Mouse (Mus musculus): ENCODE data around the gene Dock9. TPM values are rescaled to one million over a fixed set of nuclear protein-coding genes. Genes with fewer than 3 reads are reported as not detected.

Gene Dock9
- total and polyA plus RNA-seq, 3 experiments: 19.8 to 25.7 (median 24.0) TPM

DNA sequence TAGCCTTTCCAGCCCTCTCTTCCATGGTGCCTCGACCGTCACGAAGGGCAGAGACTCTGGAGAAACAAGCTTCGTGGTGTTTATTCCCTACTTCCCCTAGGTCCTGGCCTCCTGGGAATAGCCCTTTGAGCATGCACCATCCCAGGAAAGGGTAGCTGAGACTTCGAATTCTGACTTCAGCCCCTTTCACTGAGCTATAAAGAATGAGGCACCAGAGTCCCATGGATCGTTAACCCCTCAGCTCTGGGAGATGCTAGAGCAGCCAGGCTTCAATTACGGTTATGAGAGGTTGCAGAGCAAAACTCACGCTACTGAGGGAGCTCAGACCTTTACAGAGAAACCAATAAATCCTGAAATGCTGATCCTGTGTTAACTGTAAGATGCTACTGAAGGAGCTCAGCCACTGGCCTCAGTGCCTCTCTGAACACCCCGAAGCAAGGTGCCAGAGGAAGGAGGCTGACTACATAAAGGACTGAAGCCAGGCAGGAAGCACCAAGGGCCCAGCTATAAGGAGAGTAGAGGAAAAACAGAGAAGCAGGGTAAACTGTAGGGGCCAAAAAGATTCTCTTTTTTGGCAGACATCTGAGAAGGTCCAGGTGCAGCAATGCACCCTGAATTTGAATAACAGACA lies 53.7 kb downstream of the Dock9 start:
- intact Hi-C loops (cut with DNase I): no loop called here
- H3K9ac ChIP-seq (ENCODE audit: low read depth, low read length): no peak overlapping the region
- no peaks in the 10 kb centered on the region for H3K27me3 ChIP-seq (ENCODE audit: control insufficient read depth, insufficient read depth, low read length)
- TF ChIP-seq CTCF (IDR thresholded peaks at IDR 0.05): no peak
- TF ChIP-seq POLR2A (IDR thresholded peaks at IDR 0.05; ENCODE audit: insufficient read depth, low read depth, low read length): no peak
- no peak for TF ChIP-seq EP300 (IDR thresholded peaks at IDR 0.05; ENCODE audit: insufficient read depth, low read depth, low read length)
- H3K36me3 ChIP-seq (ENCODE audit: control insufficient read depth, insufficient read depth, low read length): no peaks in the 10 kb centered on the region
- H3K27ac ChIP-seq: no peak overlapping the region
- 68% methylated on average over 9 of the region's 9 CpGs for WGBS
- H3K4me1 ChIP-seq (ENCODE audit: control insufficient read depth, insufficient read depth, low read length): peaks cover 5% of the 10 kb centered on the region
- no peaks in the 10 kb centered on the region for H3K79me2 ChIP-seq (replicated peaks; ENCODE audit: control insufficient read depth, insufficient read depth, low read length)
- DNase-seq: no peak
- H3K4me3 ChIP-seq: no peak overlapping the region

DNA sequence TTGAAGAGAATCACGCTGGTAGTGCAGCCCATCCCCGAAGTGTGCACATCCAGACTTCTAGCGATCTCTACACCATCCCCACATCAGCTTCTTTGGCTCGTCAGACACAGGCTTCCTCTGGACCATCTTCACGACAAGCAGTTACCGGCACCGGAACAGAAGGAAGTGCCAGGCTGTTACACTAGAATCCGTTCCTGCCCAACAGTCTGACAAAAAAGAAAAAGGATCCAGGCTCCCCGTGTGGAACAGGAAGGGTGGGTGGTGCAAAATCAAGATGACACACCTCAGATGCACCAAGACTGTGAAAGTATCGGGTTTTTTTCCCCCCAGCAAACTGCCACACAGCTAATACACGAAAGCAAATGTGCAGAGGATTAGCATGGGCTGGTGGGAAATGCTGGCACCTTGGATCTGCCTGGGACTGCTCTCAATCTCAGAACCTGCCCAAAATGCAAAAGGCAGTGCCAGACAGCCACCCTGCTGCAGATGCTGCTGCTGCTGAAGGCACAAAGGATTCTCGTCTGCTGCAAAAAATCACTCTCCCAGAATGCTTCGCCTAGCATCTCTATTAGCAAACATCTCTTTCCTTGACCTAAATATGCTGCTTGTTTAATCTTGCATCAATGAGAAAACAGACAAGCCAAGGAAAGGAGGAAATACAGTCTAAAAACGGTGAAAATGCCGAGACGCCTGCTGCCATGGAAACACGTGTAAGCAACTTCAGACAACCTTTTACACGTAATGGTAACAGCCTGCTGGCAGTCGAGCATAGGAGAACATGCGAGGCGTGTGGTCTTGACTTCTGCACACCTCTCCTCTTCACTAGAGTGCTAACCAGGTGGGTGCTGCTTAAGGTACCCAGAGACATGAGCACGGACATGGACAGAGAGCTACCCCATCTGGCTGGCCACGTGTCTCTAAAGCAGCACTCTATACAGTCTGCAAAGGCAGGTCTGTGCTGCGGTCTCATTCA lies 58.9 kb downstream of the Dock9 start:
- intact Hi-C loops (cut with DNase I): no loop called here

DNA sequence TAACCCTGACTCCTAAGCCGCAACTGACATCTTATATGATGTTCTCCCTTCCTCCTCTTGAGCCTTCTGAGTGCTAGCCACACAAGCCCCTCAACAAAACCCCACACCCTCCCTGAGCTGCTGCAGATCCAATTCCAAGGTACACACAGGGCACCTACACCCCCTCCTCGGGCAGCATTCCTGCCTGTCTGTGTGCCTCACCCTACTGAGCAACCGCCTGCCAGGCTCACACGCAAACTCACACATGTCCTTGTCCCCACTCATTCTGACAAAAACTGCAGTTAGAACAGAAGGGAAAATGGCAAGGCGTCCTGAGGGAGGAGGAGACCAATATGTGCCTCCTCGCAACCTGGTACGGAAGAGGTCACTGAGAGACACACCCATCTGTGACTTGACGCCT lies 60.4 kb downstream of the Dock9 start:
- Histone ChIP-seq H3K79me2 (replicated peaks; ENCODE audit: control insufficient read depth, insufficient read depth, low read length) (no peaks in the 10 kb centered on the region), H3K27ac (no peak overlapping the region), H3K4me1 (ENCODE audit: control insufficient read depth, insufficient read depth, low read length) (peaks cover 9% of the 10 kb centered on the region), H3K27me3 (ENCODE audit: control insufficient read depth, insufficient read depth, low read length) (no peaks in the 10 kb centered on the region), H3K36me3 (ENCODE audit: control insufficient read depth, insufficient read depth, low read length) (no peaks in the 10 kb centered on the region), H3K9ac (ENCODE audit: low read depth, low read length) (no peak overlapping the region), H3K4me3 (no peak overlapping the region)
- intact Hi-C loops (cut with DNase I): no loop called here
- no peak for TF ChIP-seq POLR2A (IDR thresholded peaks at IDR 0.05; ENCODE audit: insufficient read depth, low read depth, low read length)
- no peak for TF ChIP-seq CTCF (IDR thresholded peaks at IDR 0.05)
- no peak for TF ChIP-seq EP300 (IDR thresholded peaks at IDR 0.05; ENCODE audit: insufficient read depth, low read depth, low read length)
- WGBS: 91% methylated on average over 8 of the region's 8 CpGs
- DNase-seq: no peak

More for the DNA sequence above, 58.9 kb downstream of the Dock9 start:
- no peak for DNase-seq
- no peaks in the 10 kb centered on the region for H3K27me3 ChIP-seq (ENCODE audit: control insufficient read depth, insufficient read depth, low read length)
- TF ChIP-seq POLR2A (IDR thresholded peaks at IDR 0.05; ENCODE audit: insufficient read depth, low read depth, low read length) (no peak), CTCF (IDR thresholded peaks at IDR 0.05) (no peak), EP300 (IDR thresholded peaks at IDR 0.05; ENCODE audit: insufficient read depth, low read depth, low read length) (no peak)
- no peak overlapping the region for H3K4me3 ChIP-seq
- 37% methylated on average over 24 of the region's 24 CpGs for WGBS
- peaks cover 11% of the 10 kb centered on the region for H3K4me1 ChIP-seq (ENCODE audit: control insufficient read depth, insufficient read depth, low read length)
- no peaks in the 10 kb centered on the region for H3K36me3 ChIP-seq (ENCODE audit: control insufficient read depth, insufficient read depth, low read length)
- no peak overlapping the region for H3K27ac ChIP-seq
- no peak overlapping the region for H3K9ac ChIP-seq (ENCODE audit: low read depth, low read length)
- H3K79me2 ChIP-seq (replicated peaks; ENCODE audit: control insufficient read depth, insufficient read depth, low read length): no peaks in the 10 kb centered on the region

DNA sequence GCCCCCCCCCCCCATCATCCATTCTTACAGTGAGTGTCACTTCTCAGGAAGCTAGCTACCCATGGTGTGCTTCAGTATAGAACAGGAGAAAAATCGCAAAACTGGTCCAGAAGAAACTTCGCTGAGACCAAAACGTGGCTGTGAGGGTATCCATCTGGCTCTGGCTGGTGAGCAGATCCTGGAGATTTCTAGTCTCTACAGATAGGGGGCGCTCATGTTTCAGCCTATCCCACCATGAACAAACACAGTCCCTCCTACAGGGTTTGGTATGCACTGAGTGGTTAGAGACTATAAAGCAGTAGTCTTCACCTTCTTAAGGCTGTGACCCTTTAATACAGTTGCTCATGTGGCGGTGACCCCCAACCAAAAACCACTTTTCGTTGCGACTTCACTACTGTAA lies 62.0 kb downstream of the Dock9 start:
- Histone ChIP-seq H3K9ac (ENCODE audit: low read depth, low read length) (no peak overlapping the region), H3K4me1 (ENCODE audit: control insufficient read depth, insufficient read depth, low read length) (peaks cover 9% of the 10 kb centered on the region), H3K27ac (no peak overlapping the region), H3K4me3 (no peak overlapping the region), H3K36me3 (ENCODE audit: control insufficient read depth, insufficient read depth, low read length) (no peaks in the 10 kb centered on the region), H3K27me3 (ENCODE audit: control insufficient read depth, insufficient read depth, low read length) (no peaks in the 10 kb centered on the region), H3K79me2 (replicated peaks; ENCODE audit: control insufficient read depth, insufficient read depth, low read length) (no peaks in the 10 kb centered on the region)
- intact Hi-C loops (cut with DNase I): no loop called here
- WGBS: 65% methylated on average over 7 of the region's 7 CpGs
- no peak for TF ChIP-seq EP300 (IDR thresholded peaks at IDR 0.05; ENCODE audit: insufficient read depth, low read depth, low read length)
- TF ChIP-seq CTCF (IDR thresholded peaks at IDR 0.05): peak; percentile 60
- DNase-seq: no peak

DNA sequence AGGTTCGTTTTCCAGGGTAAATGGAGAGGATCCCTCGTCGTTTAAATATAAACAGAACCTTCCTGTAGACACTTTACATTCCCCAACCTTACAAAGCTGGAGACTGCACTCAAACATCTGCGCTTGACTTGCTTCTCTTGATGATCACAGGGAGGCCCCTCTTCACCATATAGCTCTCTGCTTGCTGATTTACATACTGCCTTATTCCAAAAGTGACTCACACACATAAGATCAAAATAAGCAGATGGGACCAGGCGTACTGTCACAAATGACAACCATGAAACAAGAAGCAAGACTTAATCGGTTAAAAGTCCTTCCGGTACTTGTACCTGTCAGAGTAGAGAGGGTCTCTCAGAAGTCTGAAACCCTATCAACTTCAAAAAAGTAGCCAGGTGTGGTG lies 63.4 kb downstream of the Dock9 start:
- WGBS: 82% methylated on average over 7 of the region's 7 CpGs
- Histone ChIP-seq H3K4me1 (ENCODE audit: control insufficient read depth, insufficient read depth, low read length) (peaks cover 9% of the 10 kb centered on the region), H3K27ac (no peak overlapping the region), H3K79me2 (replicated peaks; ENCODE audit: control insufficient read depth, insufficient read depth, low read length) (no peaks in the 10 kb centered on the region), H3K27me3 (ENCODE audit: control insufficient read depth, insufficient read depth, low read length) (no peaks in the 10 kb centered on the region), H3K4me3 (no peak overlapping the region), H3K36me3 (ENCODE audit: control insufficient read depth, insufficient read depth, low read length) (no peaks in the 10 kb centered on the region), H3K9ac (ENCODE audit: low read depth, low read length) (no peak overlapping the region)
- no peak for TF ChIP-seq POLR2A (IDR thresholded peaks at IDR 0.05; ENCODE audit: insufficient read depth, low read depth, low read length)
- no peak for TF ChIP-seq EP300 (IDR thresholded peaks at IDR 0.05; ENCODE audit: insufficient read depth, low read depth, low read length)
- TF ChIP-seq CTCF (IDR thresholded peaks at IDR 0.05): no peak
- intact Hi-C loops (cut with DNase I): no loop called here
- no peak for DNase-seq

DNA sequence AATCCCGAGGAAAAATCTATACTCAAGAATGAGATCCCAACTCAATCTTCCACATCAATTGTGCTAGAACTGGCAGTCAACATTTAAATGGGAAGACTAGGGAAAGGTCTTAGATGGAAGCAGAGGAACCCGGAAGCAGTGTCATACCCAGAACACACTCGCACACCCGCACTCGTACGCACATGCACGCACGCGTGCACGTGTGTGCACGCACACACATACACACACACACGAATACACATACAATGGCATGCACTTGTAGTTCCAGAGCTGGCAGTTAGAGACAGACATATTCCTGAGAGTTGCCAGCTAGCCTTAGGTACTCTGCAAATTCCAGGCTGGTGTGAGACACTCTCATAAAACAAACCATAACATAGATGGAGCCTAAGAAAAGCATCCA lies 63.9 kb downstream of the Dock9 start:
- Histone ChIP-seq H3K9ac (ENCODE audit: low read depth, low read length) (no peak overlapping the region), H3K4me3 (no peak overlapping the region), H3K36me3 (ENCODE audit: control insufficient read depth, insufficient read depth, low read length) (no peaks in the 10 kb centered on the region), H3K27ac (no peak overlapping the region), H3K79me2 (replicated peaks; ENCODE audit: control insufficient read depth, insufficient read depth, low read length) (no peaks in the 10 kb centered on the region), H3K4me1 (ENCODE audit: control insufficient read depth, insufficient read depth, low read length) (peaks cover 5% of the 10 kb centered on the region), H3K27me3 (ENCODE audit: control insufficient read depth, insufficient read depth, low read length) (no peaks in the 10 kb centered on the region)
- no peak for DNase-seq
- intact Hi-C loops (cut with DNase I): no loop called here
- 94% methylated on average over 12 of the region's 12 CpGs for WGBS
- no peak for TF ChIP-seq POLR2A (IDR thresholded peaks at IDR 0.05; ENCODE audit: insufficient read depth, low read depth, low read length)
- no peak for TF ChIP-seq EP300 (IDR thresholded peaks at IDR 0.05; ENCODE audit: insufficient read depth, low read depth, low read length)
